Mouse (Mus musculus) layer of hippocampus, adult 18-20 months (tissue): Measurements from ENCODE around the gene Pp2d1. TPM values are rescaled to one million over a fixed set of nuclear protein-coding genes. Genes with fewer than 3 reads are reported as not detected.
"Not testable (repeated sequence)": the region's sequence is repeated elsewhere in the genome, so short reads cannot be mapped to it uniquely, and the experiment has no call there.

Source experiments
- DNase-seq, 2 experiments: peaks; one replicate each; pipeline ENCODE4 v3.0.0; 2022; ENCODE audit warnings: low spot score in 2 of 2
- long read RNA-seq: library from polyadenylated mRNA; stranded (forward); transcript quantifications from one replicate; pipeline ENCODE4 v2.0.0, GENCODE M21; 2021
- total RNA-seq, 2 experiments: library from RNA; stranded (reverse); gene quantifications; 2 replicates each; pipeline ENCODE4 v1.2.3; 2021

The Pp2d1 gene
- not detected for total RNA-seq
- long read RNA-seq: 0 reads

- not testable (repeated sequence) for DNase-seq
Measured at GRCm38 (mm10) chr17:53539351-53539750, at the start of gene Pp2d1. Gene Pp2d1, minus strand, starts transcription at chr17:53539451.

- no peak for DNase-seq
Measured at GRCm38 (mm10) chr17:53588097-53588855, 49.0 kb upstream of the Pp2d1 start.

DNA sequence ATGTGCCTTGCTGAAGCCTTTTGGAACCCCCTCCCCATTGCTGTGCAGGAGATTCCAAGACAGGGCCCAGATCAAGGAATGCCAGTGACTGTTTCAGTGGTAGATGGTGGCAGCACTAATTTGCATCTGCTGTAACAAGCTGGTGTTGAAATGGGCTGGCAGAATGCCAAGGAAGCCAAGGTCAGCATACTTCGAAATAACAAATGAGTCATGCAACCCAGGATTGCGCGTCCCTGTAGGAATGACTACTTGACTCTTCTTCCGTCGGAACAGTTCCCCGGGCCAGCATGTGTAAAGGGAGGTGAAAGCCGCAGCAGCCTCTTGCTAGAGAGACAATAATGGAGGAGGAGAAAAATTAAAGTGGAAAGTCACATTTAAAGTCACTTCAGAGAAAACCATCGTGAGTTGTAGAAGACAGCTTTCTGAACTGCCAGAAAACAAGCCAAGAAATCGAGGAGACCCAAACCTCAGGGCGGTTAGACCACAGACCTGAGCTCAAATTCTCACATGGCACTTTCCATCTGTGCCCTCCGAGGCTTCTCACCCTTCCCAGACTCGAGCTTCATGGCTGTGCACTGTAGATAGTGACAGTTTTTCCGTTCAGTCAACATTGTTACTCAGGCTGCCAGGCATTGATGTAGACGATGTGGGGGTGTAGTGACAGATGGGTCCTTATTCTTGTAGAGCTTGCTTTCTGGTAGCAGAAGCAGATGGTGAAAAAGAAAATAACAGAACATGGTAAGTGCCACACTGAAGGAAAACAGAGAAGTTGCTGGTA is 48.0 kb upstream of the Pp2d1 start:
- peak; percentile 81 to 93 for DNase-seq

- DNase-seq: no peak
Measured at GRCm38 (mm10) chr17:53583846-53584579, 44.8 kb upstream of the Pp2d1 start.

DNA sequence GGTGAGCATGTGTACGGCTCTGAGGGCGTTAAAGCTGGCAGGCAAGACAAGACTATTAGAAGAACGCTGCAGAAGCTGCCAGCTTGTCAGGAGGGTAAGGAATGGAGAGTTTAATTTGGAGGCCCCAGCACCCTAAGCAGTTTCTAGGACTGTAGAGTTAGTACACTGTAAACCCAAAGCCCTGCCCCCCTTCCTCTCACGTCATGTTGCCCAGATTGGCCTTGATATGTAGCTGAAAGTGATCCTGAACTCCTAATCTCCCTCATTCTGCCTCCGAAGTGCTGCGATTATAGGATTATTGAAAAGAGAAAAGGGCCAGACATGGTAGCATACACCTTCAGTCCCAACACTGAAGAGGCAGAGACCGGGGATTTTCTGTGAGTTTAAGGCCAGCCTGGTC is 43.6 kb upstream of the Pp2d1 start:
- no peak for DNase-seq

GRCm38 (mm10) chr17:53582026-53582585 is 42.9 kb upstream of the Pp2d1 start:
- DNase-seq: no peak

GRCm38 (mm10) chr17:53580237-53580636 is 41.0 kb upstream of the Pp2d1 start:
- no peak for DNase-seq

DNA sequence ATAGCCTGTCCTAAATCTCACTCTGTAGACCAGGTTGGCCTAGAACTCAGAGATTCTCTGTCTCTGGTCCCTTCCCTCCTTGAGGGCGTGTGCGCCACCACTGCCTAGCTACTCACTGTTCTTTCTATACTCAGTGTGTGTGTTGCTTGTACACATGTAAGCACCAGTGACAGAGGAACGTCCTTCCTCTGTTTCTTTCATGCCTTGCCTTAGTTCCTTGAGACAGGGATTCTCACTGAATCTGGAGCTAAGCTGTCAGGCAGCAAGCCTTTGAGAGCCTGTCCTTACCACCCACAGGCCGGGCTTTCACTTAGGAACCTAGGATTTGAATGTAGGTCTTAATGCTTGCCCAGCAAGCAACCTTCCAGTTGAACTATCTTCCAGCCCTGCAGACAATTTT is 40.4 kb upstream of the Pp2d1 start:
- no peak for DNase-seq

DNA sequence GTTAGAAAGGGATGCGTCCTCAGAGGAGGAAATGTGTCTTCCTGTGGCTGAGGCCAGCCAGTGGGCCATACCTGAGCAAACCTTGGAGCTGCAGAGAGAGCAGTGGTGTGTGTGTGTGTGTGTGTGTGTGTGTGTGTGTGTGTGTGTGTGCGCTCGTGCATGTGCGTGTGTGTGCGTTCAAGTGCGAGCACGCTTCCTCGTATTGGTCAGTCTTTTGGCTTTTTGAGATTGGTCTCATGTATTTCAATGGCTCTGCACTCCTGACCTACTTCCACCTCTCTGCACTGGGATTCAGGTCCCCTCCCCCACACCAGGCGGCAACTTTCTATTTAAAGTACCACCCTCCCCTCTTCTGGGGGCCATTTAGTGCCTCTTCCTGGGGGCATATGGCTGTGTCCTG is 39.5 kb upstream of the Pp2d1 start:
- DNase-seq: no peak

GRCm38 (mm10) chr17:53578249-53578648 is 39.0 kb upstream of the Pp2d1 start:
- no peak for DNase-seq

GRCm38 (mm10) chr17:53577754-53578153 is 38.5 kb upstream of the Pp2d1 start:
- no peak for DNase-seq

- no peak for DNase-seq
Measured at GRCm38 (mm10) chr17:53577151-53577550, 37.9 kb upstream of the Pp2d1 start.

DNA sequence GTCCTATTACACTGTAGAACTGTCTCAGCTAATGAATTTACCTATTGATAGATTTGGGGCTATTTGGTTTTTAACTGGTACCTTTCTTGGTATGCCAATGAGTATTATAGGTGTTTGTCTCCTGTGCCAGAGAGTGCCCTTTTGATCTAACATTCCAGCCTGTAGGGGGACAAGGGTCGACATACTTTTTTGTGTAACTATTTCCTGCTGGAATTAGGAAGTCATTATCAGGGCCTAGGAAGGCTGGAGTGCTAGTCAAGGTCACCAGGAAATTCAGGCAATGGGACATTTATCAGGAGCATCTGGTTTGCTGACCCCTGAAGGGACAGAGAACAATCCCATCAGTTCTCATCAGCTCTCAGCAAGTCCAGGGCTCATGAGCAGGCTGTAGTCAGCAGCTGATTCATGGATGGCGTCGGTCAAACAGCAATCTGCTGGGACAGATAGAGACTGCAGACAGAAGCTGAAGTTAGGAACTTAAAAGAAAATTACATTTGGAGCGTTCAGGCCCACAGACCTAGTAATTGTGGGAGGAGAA is 33.8 kb upstream of the Pp2d1 start:
- DNase-seq: no peak

DNA sequence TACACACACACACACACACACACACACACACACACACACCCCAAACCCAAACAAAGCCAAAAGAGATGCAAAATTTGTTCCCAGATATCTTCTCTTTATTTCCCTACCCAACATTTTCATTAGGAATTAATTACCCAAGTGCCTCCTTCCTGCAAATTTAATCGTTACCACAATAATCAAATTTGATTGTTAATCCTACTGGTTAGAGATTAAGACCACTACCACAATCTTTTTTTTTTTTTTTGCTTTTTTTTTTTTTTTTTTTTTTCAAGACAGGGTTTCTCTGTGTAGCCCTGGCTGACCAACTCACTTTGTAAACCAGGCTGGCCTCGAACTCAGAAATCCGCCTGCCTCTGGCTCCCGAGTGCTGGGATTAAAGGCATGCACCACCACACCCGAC is 31.7 kb upstream of the Pp2d1 start:
- DNase-seq: not testable (repeated sequence)

GRCm38 (mm10) chr17:53570361-53570875 is 31.2 kb upstream of the Pp2d1 start:
- no peak for DNase-seq

GRCm38 (mm10) chr17:53569829-53570228 is 30.6 kb upstream of the Pp2d1 start:
- DNase-seq: peak in 1 of 2 experiments; percentile 25

DNA sequence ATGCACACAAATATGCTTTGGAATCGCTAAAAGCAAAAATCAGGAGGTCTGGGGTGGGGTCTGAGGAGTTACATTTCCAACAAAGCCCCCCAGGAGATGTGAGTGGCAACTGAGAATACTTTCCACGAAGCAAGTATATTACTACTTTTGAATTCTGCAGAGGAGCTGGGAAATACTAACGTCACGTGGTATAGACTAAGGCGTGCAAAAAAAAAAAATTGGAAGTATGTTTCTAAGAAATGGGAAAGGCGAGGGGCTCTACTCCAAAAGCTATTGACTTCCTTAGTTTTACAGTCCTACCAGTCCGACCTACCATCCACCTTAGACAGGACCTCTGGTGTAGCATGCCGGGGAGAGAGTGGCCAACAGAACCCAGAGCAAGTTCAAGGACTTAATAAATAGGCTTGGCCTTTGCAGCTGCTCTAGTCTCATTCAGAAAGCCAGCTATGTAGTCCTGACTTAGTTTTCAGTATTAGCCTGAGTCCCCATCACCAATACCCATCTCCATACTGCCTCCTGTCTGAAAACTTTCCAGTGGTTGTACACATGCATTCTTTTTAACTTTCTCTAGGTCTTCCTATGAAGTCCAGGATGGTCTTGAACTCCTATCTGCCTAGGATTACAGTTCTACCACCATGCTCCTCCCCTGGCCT is 29.6 kb upstream of the Pp2d1 start:
- no peak for DNase-seq

GRCm38 (mm10) chr17:53568118-53568517 is 28.9 kb upstream of the Pp2d1 start:
- peak; percentile 24 to 68 for DNase-seq

GRCm38 (mm10) chr17:53567346-53568101 is 28.3 kb upstream of the Pp2d1 start:
- peak in 1 of 2 experiments; percentile 41 for DNase-seq

GRCm38 (mm10) chr17:53566919-53567345 is 27.7 kb upstream of the Pp2d1 start:
- peak; percentile 40 to 46 for DNase-seq
